Mouse (Mus musculus): ENCODE data around the gene Klf15. TPM values are rescaled to one million over a fixed set of nuclear protein-coding genes. Genes with fewer than 3 reads are reported as not detected.

Klf15 gene
- polyA plus RNA-seq, 1 experiment from 2014 or later: 25.8 TPM

DNA sequence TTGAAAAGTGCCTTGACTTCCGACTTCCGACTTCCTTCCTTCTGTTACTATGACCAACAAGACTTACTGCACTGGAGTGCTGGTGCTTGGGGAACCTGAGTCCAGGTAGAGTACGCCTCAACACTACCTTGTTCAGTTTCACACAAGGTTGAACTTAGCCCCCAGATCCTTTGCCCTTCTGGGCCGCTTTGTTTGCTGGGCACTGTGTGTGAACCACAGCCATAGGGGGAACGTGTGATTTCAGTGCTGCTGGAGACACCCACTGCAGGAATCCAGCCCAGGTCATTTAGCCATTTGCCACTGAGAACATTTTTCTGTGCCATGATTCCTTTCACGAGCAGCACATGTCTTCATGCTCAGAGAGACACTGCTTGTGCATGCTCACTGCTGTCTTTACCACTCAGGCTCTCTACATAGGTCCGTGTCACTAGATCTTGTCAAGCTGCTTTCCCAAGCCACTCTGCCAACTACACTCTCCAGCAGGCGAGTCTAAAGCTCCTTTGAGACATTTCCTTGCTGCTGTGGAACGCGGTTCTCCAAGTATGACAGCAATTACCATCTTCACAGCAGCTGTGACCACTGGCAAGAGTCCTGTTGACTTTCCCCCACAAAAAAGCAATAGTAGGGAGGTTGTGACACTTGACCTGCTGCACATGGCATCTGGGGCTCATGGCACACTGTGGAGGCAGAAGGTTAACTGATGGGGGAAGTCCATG lies 26.0 kb upstream of the Klf15 start:
- H3K4me2 ChIP-seq (ENCODE audit: low read depth, low read length): no peak overlapping the region
- no peak overlapping the region for H3K4me3 ChIP-seq (ENCODE audit: low read depth, low read length)
- H3K9me3 ChIP-seq (replicated peaks; ENCODE audit: control insufficient read depth, low read length): no peaks in the 10 kb centered on the region
- peak overlapping the region; percentile 77 for H3K27ac ChIP-seq (ENCODE audit: low read length)
- WGBS (ENCODE audit: insufficient replicate concordance): 50% methylated on average over 10 of the region's 10 CpGs
- no peaks in the 10 kb centered on the region for H3K36me3 ChIP-seq (ENCODE audit: control insufficient read depth, insufficient read depth)
- no peak overlapping the region for H3K9ac ChIP-seq (ENCODE audit: low read depth, low read length)
- H3K4me1 ChIP-seq (ENCODE audit: control insufficient read depth, low read depth, low read length): 0 out of 2 replicates have a peak, but pooled peaks cover 4% of the 10 kb centered on the region
- no peaks in the 10 kb centered on the region for H3K27me3 ChIP-seq (ENCODE audit: control insufficient read depth, insufficient read depth, low read depth, low read length)
- ATAC-seq (ENCODE audit: low read depth): peak; percentile 63

DNA sequence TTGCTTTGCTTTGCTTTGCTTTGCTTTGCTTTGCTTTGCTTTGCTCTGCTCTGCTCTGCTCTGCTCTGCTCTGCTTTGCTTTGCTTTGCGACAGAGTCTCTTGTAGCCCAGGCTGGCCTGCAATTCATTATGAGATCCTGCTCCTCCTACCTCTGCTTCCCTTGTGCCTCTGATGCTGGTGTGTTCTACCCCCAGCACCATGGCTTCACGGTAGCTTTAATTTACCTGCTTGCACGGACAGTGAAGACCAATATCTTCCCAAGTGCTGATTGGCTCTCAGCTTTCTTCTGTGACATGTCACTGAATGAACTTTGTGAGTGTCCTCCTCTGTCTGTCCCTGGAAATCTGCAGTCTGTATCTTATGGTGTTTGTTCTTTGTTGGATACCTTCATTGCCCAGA lies 25.3 kb upstream of the Klf15 start:
- H3K4me2 ChIP-seq (ENCODE audit: low read depth, low read length): no peak overlapping the region
- H3K27me3 ChIP-seq (ENCODE audit: control insufficient read depth, insufficient read depth, low read depth, low read length): no peaks in the 10 kb centered on the region
- ATAC-seq (ENCODE audit: low read depth): no peak
- no peaks in the 10 kb centered on the region for H3K9me3 ChIP-seq (replicated peaks; ENCODE audit: control insufficient read depth, low read length)
- H3K36me3 ChIP-seq (ENCODE audit: control insufficient read depth, insufficient read depth): no peaks in the 10 kb centered on the region
- WGBS (ENCODE audit: insufficient replicate concordance): 64% methylated on average over 3 of the region's 3 CpGs
- no peak overlapping the region for H3K27ac ChIP-seq (ENCODE audit: low read length)
- H3K4me1 ChIP-seq (ENCODE audit: control insufficient read depth, low read depth, low read length): 0 out of 2 replicates have a peak, but pooled peaks cover 4% of the 10 kb centered on the region
- no peak overlapping the region for H3K4me3 ChIP-seq (ENCODE audit: low read depth, low read length)
- no peak overlapping the region for H3K9ac ChIP-seq (ENCODE audit: low read depth, low read length)

DNA sequence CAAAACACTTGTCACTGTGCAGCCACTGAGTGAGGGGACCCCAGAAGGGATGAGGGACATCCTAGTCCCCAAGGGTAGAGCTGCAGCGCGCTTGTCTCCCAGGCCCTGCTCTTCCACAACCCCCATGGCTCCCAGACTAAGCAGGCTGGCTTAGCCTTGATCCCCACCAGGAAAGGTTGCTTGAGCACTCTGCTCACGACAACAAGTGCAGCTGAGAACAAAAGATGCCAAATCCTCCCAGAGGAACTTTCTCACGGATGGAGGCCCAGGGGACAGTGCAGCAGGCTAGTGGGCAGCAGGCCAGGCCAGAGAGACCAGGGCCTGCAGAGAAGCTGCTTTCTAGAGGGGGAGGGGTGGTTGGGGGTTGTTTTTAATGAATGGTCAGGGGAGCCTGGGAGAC lies 15.5 kb upstream of the Klf15 start:
- H3K4me2 ChIP-seq (ENCODE audit: low read depth, low read length): no peak overlapping the region
- no peak for ATAC-seq (ENCODE audit: low read depth)
- no peak overlapping the region for H3K9ac ChIP-seq (ENCODE audit: low read depth, low read length)
- H3K9me3 ChIP-seq (replicated peaks; ENCODE audit: control insufficient read depth, low read length): no peaks in the 10 kb centered on the region
- H3K27me3 ChIP-seq (ENCODE audit: control insufficient read depth, insufficient read depth, low read depth, low read length): no peaks in the 10 kb centered on the region
- H3K27ac ChIP-seq (ENCODE audit: low read length): no peak overlapping the region
- no peak overlapping the region for H3K4me3 ChIP-seq (ENCODE audit: low read depth, low read length)
- WGBS (ENCODE audit: insufficient replicate concordance): 42% methylated on average over 4 of the region's 4 CpGs
- no peaks in the 10 kb centered on the region for H3K4me1 ChIP-seq (ENCODE audit: control insufficient read depth, low read depth, low read length)
- H3K36me3 ChIP-seq (ENCODE audit: control insufficient read depth, insufficient read depth): no peaks in the 10 kb centered on the region

DNA sequence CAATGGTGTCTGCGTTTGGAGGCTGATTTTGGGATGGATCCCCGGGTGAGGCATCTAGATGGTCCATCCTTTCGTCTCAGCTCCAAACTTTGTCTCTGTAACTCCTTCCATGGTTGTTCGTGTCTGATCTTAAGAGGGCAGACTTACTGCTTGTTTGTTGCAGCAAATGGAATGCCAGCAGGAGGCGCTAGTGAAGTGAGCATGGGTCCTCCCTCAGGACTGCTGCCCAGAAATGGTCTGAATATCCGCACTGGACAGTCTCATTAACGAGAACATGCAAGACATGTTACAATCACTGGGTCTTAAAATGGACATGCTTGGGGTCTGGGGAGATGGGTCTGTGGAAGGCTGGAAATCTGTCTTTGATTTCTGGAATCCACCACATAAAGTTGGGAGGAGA lies 12.2 kb upstream of the Klf15 start:
- 17% methylated on average over 7 of the region's 7 CpGs for WGBS (ENCODE audit: insufficient replicate concordance)
- Histone ChIP-seq H3K27ac (ENCODE audit: low read length) (no peak overlapping the region), H3K4me3 (ENCODE audit: low read depth, low read length) (no peak overlapping the region)

DNA sequence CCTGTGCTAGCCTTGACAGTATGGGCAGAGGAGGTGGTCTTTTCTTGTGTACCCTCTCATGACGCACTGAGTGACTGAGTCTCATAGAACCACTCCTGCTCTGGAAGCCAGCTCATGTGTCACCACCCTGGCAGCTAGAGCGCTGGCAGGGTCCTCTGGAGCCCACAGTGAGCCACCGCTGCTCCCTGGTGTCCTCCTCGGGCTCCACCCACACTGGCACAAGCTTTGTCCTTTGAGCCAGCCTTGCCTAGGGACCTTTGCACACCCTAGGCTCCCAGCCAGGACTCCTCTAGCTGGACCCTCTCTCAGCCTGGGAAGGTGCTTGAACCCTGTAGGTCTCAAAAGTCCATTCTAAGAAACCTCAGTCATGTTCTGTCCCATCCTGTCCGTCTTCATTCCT lies 11.7 kb upstream of the Klf15 start:
- Histone ChIP-seq H3K4me2 (ENCODE audit: low read depth, low read length) (no peak overlapping the region), H3K4me3 (ENCODE audit: low read depth, low read length) (no peak overlapping the region), H3K9me3 (replicated peaks; ENCODE audit: control insufficient read depth, low read length) (no peaks in the 10 kb centered on the region), H3K27me3 (ENCODE audit: control insufficient read depth, insufficient read depth, low read depth, low read length) (no peaks in the 10 kb centered on the region), H3K36me3 (ENCODE audit: control insufficient read depth, insufficient read depth) (no peaks in the 10 kb centered on the region), H3K4me1 (ENCODE audit: control insufficient read depth, low read depth, low read length) (no peaks in the 10 kb centered on the region), H3K27ac (ENCODE audit: low read length) (no peak overlapping the region), H3K9ac (ENCODE audit: low read depth, low read length) (no peak overlapping the region)
- WGBS (ENCODE audit: insufficient replicate concordance): 46% methylated on average over 5 of the region's 5 CpGs
- ATAC-seq (ENCODE audit: low read depth): peak; percentile 61

More for the DNA sequence above, 12.2 kb upstream of the Klf15 start:
- Histone ChIP-seq H3K9me3 (replicated peaks; ENCODE audit: control insufficient read depth, low read length) (no peaks in the 10 kb centered on the region), H3K36me3 (ENCODE audit: control insufficient read depth, insufficient read depth) (no peaks in the 10 kb centered on the region), H3K9ac (ENCODE audit: low read depth, low read length) (no peak overlapping the region), H3K4me2 (ENCODE audit: low read depth, low read length) (no peak overlapping the region), H3K4me1 (ENCODE audit: control insufficient read depth, low read depth, low read length) (no peaks in the 10 kb centered on the region), H3K27me3 (ENCODE audit: control insufficient read depth, insufficient read depth, low read depth, low read length) (no peaks in the 10 kb centered on the region)
- no peak for ATAC-seq (ENCODE audit: low read depth)

DNA sequence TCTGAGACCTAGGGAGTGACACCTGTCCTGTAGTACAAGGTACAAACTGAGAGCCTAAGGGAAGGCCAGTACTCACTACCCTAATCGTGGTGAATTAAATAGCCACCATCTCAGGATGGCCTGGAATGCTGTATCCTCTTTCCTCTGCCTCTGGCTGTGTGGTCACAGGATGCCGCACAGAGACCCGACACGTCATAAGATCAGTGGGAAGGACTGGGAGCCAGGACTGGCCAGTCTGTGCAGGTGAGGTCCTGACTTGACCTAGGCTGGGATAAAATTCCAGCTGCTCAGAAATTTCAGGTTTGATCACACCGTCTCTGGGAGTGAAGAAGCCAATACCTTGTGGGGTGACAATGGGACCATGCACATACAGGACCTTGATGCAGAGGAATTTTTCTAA lies 10.9 kb upstream of the Klf15 start:
- 77% methylated on average over 5 of the region's 5 CpGs for WGBS (ENCODE audit: insufficient replicate concordance)
- Histone ChIP-seq H3K4me2 (ENCODE audit: low read depth, low read length) (no peak overlapping the region), H3K4me3 (ENCODE audit: low read depth, low read length) (no peak overlapping the region), H3K9me3 (replicated peaks; ENCODE audit: control insufficient read depth, low read length) (no peaks in the 10 kb centered on the region), H3K36me3 (ENCODE audit: control insufficient read depth, insufficient read depth) (no peaks in the 10 kb centered on the region), H3K27me3 (ENCODE audit: control insufficient read depth, insufficient read depth, low read depth, low read length) (no peaks in the 10 kb centered on the region), H3K27ac (ENCODE audit: low read length) (no peak overlapping the region), H3K9ac (ENCODE audit: low read depth, low read length) (no peak overlapping the region), H3K4me1 (ENCODE audit: control insufficient read depth, low read depth, low read length) (no peaks in the 10 kb centered on the region)
- ATAC-seq (ENCODE audit: low read depth): no peak

DNA sequence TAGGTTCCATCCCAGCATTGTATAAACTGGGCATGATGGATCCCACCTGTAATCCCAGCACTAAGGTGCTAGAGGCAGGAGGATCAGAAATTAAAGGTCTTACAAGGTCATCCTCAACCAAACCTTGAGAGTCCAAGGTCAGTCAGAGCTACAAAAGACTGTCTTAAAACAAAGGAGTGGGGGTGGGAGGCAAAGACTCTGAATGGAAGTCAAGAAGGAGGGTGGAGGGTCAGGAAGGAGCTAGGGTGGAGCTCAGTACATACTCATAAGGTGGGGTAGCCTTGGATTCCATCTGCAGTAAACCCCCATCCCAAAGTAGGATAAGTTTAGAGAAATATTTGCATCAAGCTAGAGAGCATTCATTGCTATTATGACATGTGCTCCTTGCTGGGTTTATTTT lies 9.8 kb upstream of the Klf15 start:
- Histone ChIP-seq H3K9ac (ENCODE audit: low read depth, low read length) (no peak overlapping the region), H3K4me3 (ENCODE audit: low read depth, low read length) (no peak overlapping the region), H3K27me3 (ENCODE audit: control insufficient read depth, insufficient read depth, low read depth, low read length) (no peaks in the 10 kb centered on the region), H3K4me1 (ENCODE audit: control insufficient read depth, low read depth, low read length) (no peaks in the 10 kb centered on the region), H3K9me3 (replicated peaks; ENCODE audit: control insufficient read depth, low read length) (no peaks in the 10 kb centered on the region), H3K36me3 (ENCODE audit: control insufficient read depth, insufficient read depth) (no peaks in the 10 kb centered on the region), H3K4me2 (ENCODE audit: low read depth, low read length) (no peak overlapping the region), H3K27ac (ENCODE audit: low read length) (no peak overlapping the region)
- ATAC-seq (ENCODE audit: low read depth): no peak

DNA sequence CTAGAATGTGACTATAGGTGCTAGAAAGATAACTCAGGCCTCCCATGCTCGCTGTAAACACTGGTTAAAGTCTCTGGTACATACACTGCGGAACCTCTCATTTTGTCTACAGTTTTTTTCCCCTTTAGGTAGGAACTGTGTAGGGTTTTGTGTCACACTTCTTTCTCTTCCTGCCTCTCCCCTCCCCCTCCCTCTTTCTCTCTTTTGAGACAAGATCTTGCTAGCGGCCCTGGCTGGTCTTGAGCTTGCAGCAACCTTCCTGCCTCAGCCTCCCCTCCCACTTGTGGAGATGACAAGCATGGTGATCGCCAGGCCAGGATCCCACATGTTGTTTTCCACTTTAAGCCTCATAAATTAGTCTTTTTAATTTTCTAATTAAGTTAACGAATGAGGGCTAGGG lies 8.6 kb upstream of the Klf15 start:
- Histone ChIP-seq H3K9me3 (replicated peaks; ENCODE audit: control insufficient read depth, low read length) (no peaks in the 10 kb centered on the region), H3K9ac (ENCODE audit: low read depth, low read length) (no peak overlapping the region), H3K4me2 (ENCODE audit: low read depth, low read length) (no peak overlapping the region), H3K27me3 (ENCODE audit: control insufficient read depth, insufficient read depth, low read depth, low read length) (no peaks in the 10 kb centered on the region), H3K36me3 (ENCODE audit: control insufficient read depth, insufficient read depth) (no peaks in the 10 kb centered on the region), H3K4me1 (ENCODE audit: control insufficient read depth, low read depth, low read length) (no peaks in the 10 kb centered on the region), H3K27ac (ENCODE audit: low read length) (no peak overlapping the region), H3K4me3 (ENCODE audit: low read depth, low read length) (no peak overlapping the region)
- 63% methylated on average over 5 of the region's 5 CpGs for WGBS (ENCODE audit: insufficient replicate concordance)
- no peak for ATAC-seq (ENCODE audit: low read depth)

DNA sequence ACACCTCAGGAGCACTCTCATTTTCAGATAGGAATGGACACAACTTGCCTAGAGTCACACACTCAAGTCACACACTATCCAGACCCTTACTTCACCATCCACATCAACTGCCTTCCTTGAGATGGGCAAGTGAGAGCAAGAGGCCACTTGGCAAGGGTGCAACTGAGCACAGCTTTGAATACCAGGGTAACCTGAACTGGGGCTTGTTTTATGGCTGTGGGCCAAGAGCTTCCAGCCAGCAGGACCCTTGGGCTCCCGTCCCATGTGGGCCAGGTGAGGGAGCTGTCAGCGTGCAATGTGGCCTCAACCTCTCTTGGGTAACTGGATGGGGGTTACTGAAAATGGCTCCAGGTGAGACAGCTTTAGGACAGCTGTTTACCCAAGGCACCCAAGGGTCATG lies 5.0 kb upstream of the Klf15 start:
- Histone ChIP-seq H3K4me1 (ENCODE audit: control insufficient read depth, low read depth, low read length) (no peaks in the 10 kb centered on the region), H3K36me3 (ENCODE audit: control insufficient read depth, insufficient read depth) (no peaks in the 10 kb centered on the region), H3K4me3 (ENCODE audit: low read depth, low read length) (no peak overlapping the region), H3K9me3 (replicated peaks; ENCODE audit: control insufficient read depth, low read length) (no peaks in the 10 kb centered on the region), H3K4me2 (ENCODE audit: low read depth, low read length) (no peak overlapping the region), H3K27ac (ENCODE audit: low read length) (no peak overlapping the region), H3K27me3 (ENCODE audit: control insufficient read depth, insufficient read depth, low read depth, low read length) (peaks cover 15% of the 10 kb centered on the region), H3K9ac (ENCODE audit: low read depth, low read length) (no peak overlapping the region)
- WGBS (ENCODE audit: insufficient replicate concordance): 50% methylated on average over 2 of the region's 2 CpGs
- no peak for ATAC-seq (ENCODE audit: low read depth)
